21 mouse cellular contexts compared by ENCODE assay signal in genomic region chr17:67242774-67243495, GRCm38 (mm10).
A peak's percentile ranks its signal among the peaks of the same experiment; 100 is the strongest.
DNase-seq lines count a peak whose midpoint lies in the region; ATAC-seq lines count a peak whose summit lies in the region.
"Had no signal": no experiment of that assay in that cellular context is flagged by ENCODE, and none has a peak within 500 bp of the region (broad histone marks: within the 10 kb centered on the region; RNA-seq: fewer than 3 reads in every experiment).

No protein-coding gene starts in this region.

- H3K27ac ChIP-seq in kidney, embryonic 15.5 days = no peak overlapping the region
- H3K27ac ChIP-seq in limb, embryonic 12.5 days = no peak overlapping the region
- H3K27ac ChIP-seq in heart, embryonic 11.5 days (ENCODE audit: low read depth, low read length) = no peak overlapping the region
- no peak overlapping the region for H3K27ac ChIP-seq in intestine, embryonic 15.5 days
- H3K27ac ChIP-seq: embryonic facial prominence, embryonic 12.5 days; liver, embryonic 14.5 days; macrophage; midbrain, embryonic 12.5 days; stomach, postnatal 0 days had no signal

- no peak overlapping the region for H3K9ac ChIP-seq in kidney, embryonic 15.5 days
- no peak overlapping the region for H3K9ac ChIP-seq in limb, embryonic 12.5 days (replicated peaks)
- H3K9ac ChIP-seq in heart, embryonic 11.5 days (ENCODE audit: low read depth, low read length) = no peak overlapping the region
- no peak overlapping the region for H3K9ac ChIP-seq in intestine, embryonic 15.5 days
- H3K9ac ChIP-seq: embryonic facial prominence, embryonic 12.5 days; forebrain, postnatal 0 days; heart, embryonic 12.5 days; liver, embryonic 14.5 days; midbrain, embryonic 12.5 days had no signal

- H3K4me3 ChIP-seq in kidney, embryonic 15.5 days (replicated peaks) = no peak overlapping the region
- H3K4me3 ChIP-seq in limb, embryonic 12.5 days (replicated peaks) = no peak overlapping the region
- H3K4me3 ChIP-seq in heart, embryonic 11.5 days (ENCODE audit: low read depth, low read length) = no peak overlapping the region
- no peak overlapping the region for H3K4me3 ChIP-seq in intestine, embryonic 15.5 days (replicated peaks)
- H3K4me3 ChIP-seq: embryonic facial prominence, embryonic 12.5 days; heart, embryonic 12.5 days; midbrain, embryonic 12.5 days had no signal

- H3K9me3 ChIP-seq in kidney, embryonic 15.5 days (replicated peaks) = no peaks in the 10 kb centered on the region
- no peaks in the 10 kb centered on the region for H3K9me3 ChIP-seq in limb, embryonic 12.5 days
- no peaks in the 10 kb centered on the region for H3K9me3 ChIP-seq in heart, embryonic 11.5 days (replicated peaks; ENCODE audit: control insufficient read depth, low read length)
- no peaks in the 10 kb centered on the region for H3K9me3 ChIP-seq in intestine, embryonic 15.5 days
- H3K9me3 ChIP-seq: embryonic facial prominence, embryonic 12.5 days; heart, embryonic 12.5 days; midbrain, embryonic 12.5 days had no signal

- 36% methylated on average over 12 of the region's 12 CpGs for WGBS in kidney, embryonic 15.5 days
- 26% methylated on average over 12 of the region's 12 CpGs for WGBS in limb, embryonic 12.5 days
- WGBS in heart, embryonic 11.5 days (ENCODE audit: insufficient replicate concordance) = 74% methylated on average over 12 of the region's 12 CpGs
- 65% methylated on average over 12 of the region's 12 CpGs for WGBS in intestine, embryonic 15.5 days

- no peak overlapping the region for H3K4me2 ChIP-seq in kidney, embryonic 15.5 days
- no peak overlapping the region for H3K4me2 ChIP-seq in limb, embryonic 12.5 days
- no peak overlapping the region for H3K4me2 ChIP-seq in heart, embryonic 11.5 days
- no peak overlapping the region for H3K4me2 ChIP-seq in intestine, embryonic 15.5 days (replicated peaks)
- H3K4me2 ChIP-seq: embryonic facial prominence, embryonic 12.5 days; heart, embryonic 12.5 days; midbrain, embryonic 12.5 days had no signal

- H3K36me3 ChIP-seq in kidney, embryonic 15.5 days = no peaks in the 10 kb centered on the region
- no peaks in the 10 kb centered on the region for H3K36me3 ChIP-seq in limb, embryonic 12.5 days
- H3K36me3 ChIP-seq in heart, embryonic 11.5 days (ENCODE audit: control insufficient read depth, insufficient read depth, low read length) = no peaks in the 10 kb centered on the region
- no peaks in the 10 kb centered on the region for H3K36me3 ChIP-seq in intestine, embryonic 15.5 days
- H3K36me3 ChIP-seq: embryonic facial prominence, embryonic 12.5 days; heart, embryonic 12.5 days; midbrain, embryonic 12.5 days had no signal

- peaks cover 43% of the 10 kb centered on the region for H3K4me1 ChIP-seq in kidney, embryonic 15.5 days
- peaks cover 27% of the 10 kb centered on the region for H3K4me1 ChIP-seq in limb, embryonic 12.5 days (replicated peaks)
- H3K4me1 ChIP-seq in heart, embryonic 11.5 days (ENCODE audit: control insufficient read depth, insufficient read depth, low read length) = peaks cover 6% of the 10 kb centered on the region
- no peaks in the 10 kb centered on the region for H3K4me1 ChIP-seq in intestine, embryonic 15.5 days (replicated peaks)

- peak; percentile 38; the same call in 1 of the 2 replicates for ATAC-seq in kidney, embryonic 15.5 days (replicated peaks; ENCODE audit: low FRiP score)
- peak; percentile 42; the same call in 1 of the 2 replicates for ATAC-seq in limb, embryonic 12.5 days (ENCODE audit: insufficient number of reproducible peaks, insufficient read depth, low FRiP score, low TSS enrichment, low read depth)
- ATAC-seq in heart, embryonic 11.5 days (replicated peaks; ENCODE audit: insufficient number of reproducible peaks, low FRiP score, low TSS enrichment) = no peak
- no peak for ATAC-seq in intestine, embryonic 15.5 days
- ATAC-seq: forebrain, postnatal 0 days; hindbrain, embryonic 16.5 days; intestine, postnatal 0 days had no signal

- DNase-seq in kidney, postnatal 14 days = no peak
- DNase-seq in Muller cell, postnatal 12 days (ENCODE audit: inconsistent ontology term) = peak; percentile 31
- DNase-seq in embryo, embryonic 10.5 days (ENCODE audit: low spot score) = peak; percentile 50
- DNase-seq in adrenal gland, adult 18-20 months (ENCODE audit: low spot score in 2 of 2) = no peak
- DNase-seq: adrenal gland, adult 8-10 months; B cell, adult 2 months; cerebellum, postnatal 14 days; forebrain, postnatal 0 days; right cerebral cortex, adult 18-20 months had no signal

- H3K27me3 ChIP-seq in kidney, embryonic 15.5 days = no peaks in the 10 kb centered on the region
- H3K27me3 ChIP-seq in limb, embryonic 12.5 days = no peaks in the 10 kb centered on the region
- no peaks in the 10 kb centered on the region for H3K27me3 ChIP-seq in heart, embryonic 11.5 days (ENCODE audit: control insufficient read depth, insufficient read depth, low read length)
- no peaks in the 10 kb centered on the region for H3K27me3 ChIP-seq in intestine, embryonic 15.5 days (replicated peaks)
- H3K27me3 ChIP-seq: embryonic facial prominence, embryonic 12.5 days; heart, embryonic 12.5 days; midbrain, embryonic 12.5 days had no signal

Comparison
In these comparisons a context has a peak if more than half of its experiments do, and no peak if none do; other contexts are left out.
1. ATAC-seq: peak in kidney, embryonic 15.5 days (single experiment) and limb, embryonic 12.5 days (single experiment); none in heart, embryonic 11.5 days (single experiment) and intestine, embryonic 15.5 days (single experiment).
2. DNase-seq: peak in Muller cell, postnatal 12 days (single experiment) and embryo, embryonic 10.5 days (single experiment); none in kidney, postnatal 14 days (single experiment) and adrenal gland, adult 18-20 months (0 of 2).